Mouse (Mus musculus) kidney, postnatal 0 days (tissue): ENCODE measurements around the gene Dmrtc1b. TPM values are rescaled to one million over a fixed set of nuclear protein-coding genes. Genes with fewer than 3 reads are reported as not detected.
"Not testable (repeated sequence)": the region's sequence is repeated elsewhere in the genome, so short reads cannot be mapped to it uniquely, and the experiment has no call there.

ENCODE experiments used
- ATAC-seq: fragments of 200-750 bp; cut with Nextera tagmentation; replicated peaks from 2 replicates; pipeline ENCODE4 v1.8.0; 2017; ENCODE audit warnings: low read depth, moderate number of reproducible peaks, moderate TSS enrichment, moderate library complexity; ENCODE audit not compliant: low FRiP score
- DNase-seq: peaks from one replicate; pipeline ENCODE4 v3.0.0-alpha.2; 2016; ENCODE audit warnings: low spot score
- H3K27ac ChIP-seq: fragments of 300-500 bp; sonication (generic); 2 replicates; pipeline ENCODE4 v1.5.1; 2014; ENCODE audit warnings: mild to moderate bottlenecking
- H3K27me3 ChIP-seq: fragments of 300-500 bp; sonication (generic); 2 replicates; pipeline ENCODE4 v1.6.1; 2014; ENCODE audit warnings: low read length, mixed read lengths; ENCODE audit not compliant: insufficient read depth
- H3K36me3 ChIP-seq: fragments of 300-500 bp; sonication (generic); 2 replicates; pipeline ENCODE4 v1.6.1; 2014; ENCODE audit warnings: low read length, mixed read lengths; ENCODE audit not compliant: insufficient read depth
- H3K4me1 ChIP-seq: fragments of 300-500 bp; sonication (generic); replicated peaks from 2 replicates; pipeline ENCODE4 v1.6.1; 2014; ENCODE audit warnings: antibody characterized with exemption, low read length, mixed read lengths; ENCODE audit not compliant: insufficient read depth
- H3K4me2 ChIP-seq: fragments of 300-500 bp; sonication (generic); 2 replicates; pipeline ENCODE4 v1.6.1; 2014; ENCODE audit warnings: mild to moderate bottlenecking, low read length, moderate library complexity, mixed read lengths
- H3K4me3 ChIP-seq: fragments of 300-500 bp; sonication (generic); replicated peaks from 2 replicates; pipeline ENCODE4 v1.5.1; 2014; ENCODE audit warnings: low read depth, low read length
- H3K9ac ChIP-seq: fragments of 300-500 bp; sonication (generic); 2 replicates; pipeline ENCODE4 v1.6.1; 2014; ENCODE audit warnings: low read depth, low read length
- H3K9me3 ChIP-seq: fragments of 300-500 bp; sonication (generic); replicated peaks from 2 replicates; pipeline ENCODE4 v1.6.1; 2016; ENCODE audit warnings: low read length, inconsistent platforms, mixed read lengths
- CTCF ChIP-seq: IDR thresholded peaks from 2 replicates; pipeline ENCODE4 v1.5.1; 2016; ENCODE audit warnings: antibody characterized with exemption, low read depth, mild to moderate bottlenecking, moderate library complexity
- WGBS: fragments of 180-500 bp; shearing (Covaris S2); extraction: QIAGEN DNeasy Blood & Tissue Kit; methylation state at CpG from one replicate; pipeline ENCODE4 v1.1.7; 2014; 5-methylcytosine and 5-hydroxymethylcytosine counted together
- polyA plus RNA-seq: library from polyadenylated mRNA; unstranded; fragments of >200 nt; fragmentation: Nextera tagmentation; extraction: Ambion mirVana; gene quantifications from 2 replicates; pipeline ENCODE4 v1.2.1, GENCODE M21; 2015

The Dmrtc1b gene
- not detected in 2 replicates for polyA plus RNA-seq

DNA sequence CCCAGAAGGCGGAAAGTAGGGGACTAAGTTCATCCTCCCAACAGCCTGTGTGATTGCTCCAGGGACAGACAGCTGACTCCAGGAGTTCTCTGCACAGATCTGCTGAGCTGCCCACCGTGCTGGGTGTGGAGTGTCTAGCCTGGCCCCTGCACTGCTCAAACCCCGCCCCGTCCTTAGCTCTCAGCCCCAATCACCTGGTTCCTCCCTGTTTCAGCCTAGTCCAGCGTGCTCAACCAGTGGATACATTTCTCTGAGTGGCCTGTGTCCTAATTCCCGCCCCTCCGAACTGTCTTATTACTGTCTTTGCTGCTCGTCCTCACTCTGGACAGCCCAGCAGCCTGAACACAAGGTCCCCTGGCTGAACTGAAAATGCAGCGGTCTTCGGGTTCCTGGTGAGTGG is at the start of gene Dmrtc1b, which contains the start of gene Gm9112:
Gene Dmrtc1b (plus strand): TSS at position 331 of the 400 bp plus-strand sequence.
Gene Gm9112 (minus strand): TSS at position 101 of the 400 bp plus-strand sequence.
- DNase-seq, H3K27ac ChIP-seq: not testable (repeated sequence)

DNA sequence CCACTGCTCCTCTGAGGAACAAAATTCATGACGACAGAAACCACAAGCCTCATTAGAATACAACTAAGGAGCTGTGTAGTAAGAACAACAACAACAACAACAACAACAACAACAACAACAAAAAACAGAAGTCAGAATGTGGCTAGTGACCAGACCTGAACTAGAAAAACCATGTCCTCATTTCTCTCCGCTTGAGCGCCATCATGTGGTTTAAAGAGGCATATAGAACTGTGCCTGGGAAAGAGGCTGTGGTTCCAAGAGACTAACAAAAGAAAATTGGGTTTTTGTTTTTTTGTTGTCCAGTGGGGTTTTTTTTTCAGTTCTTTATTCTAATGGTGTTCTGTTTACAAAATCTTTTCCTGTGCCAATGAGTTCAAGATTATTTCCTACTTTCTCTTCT is 47.0 kb upstream of the Dmrtc1b start:
- Histone ChIP-seq H3K4me1 (no peaks in the 10 kb centered on the region), H3K27me3 (no peaks in the 10 kb centered on the region), H3K9ac (no peak overlapping the region), H3K9me3 (no peaks in the 10 kb centered on the region), H3K4me2 (no peak overlapping the region), H3K27ac (no peak overlapping the region), H3K36me3 (no peaks in the 10 kb centered on the region), H3K4me3 (no peak overlapping the region)
- WGBS: 22% methylated on average over 3 of the region's 3 CpGs
- ATAC-seq (no peak), DNase-seq (peak; percentile 7)
- TF ChIP-seq CTCF: peak; percentile 63

More for the DNA sequence above, at the start of gene Dmrtc1b, which contains the start of gene Gm9112:
- not testable (repeated sequence) for H3K9ac ChIP-seq, H3K27me3 ChIP-seq, H3K4me2 ChIP-seq, H3K4me3 ChIP-seq, ATAC-seq, H3K9me3 ChIP-seq, H3K36me3 ChIP-seq, H3K4me1 ChIP-seq
- WGBS: 79% methylated on average over 7 of the region's 10 CpGs

- no peak for TF ChIP-seq CTCF
- Histone ChIP-seq H3K27me3 (no peaks in the 10 kb centered on the region), H3K4me1 (no peaks in the 10 kb centered on the region), H3K4me2 (no peak overlapping the region), H3K27ac (no peak overlapping the region), H3K36me3 (no peaks in the 10 kb centered on the region), H3K9ac (no peak overlapping the region), H3K4me3 (no peak overlapping the region), H3K9me3 (no peaks in the 10 kb centered on the region)
- WGBS: 73% methylated on average over 2 of the region's 2 CpGs
- DNase-seq (no peak), ATAC-seq (no peak)
Measured at GRCm38 (mm10) chrX:102666641-102667040, 41.0 kb upstream of the Dmrtc1b start.

DNA sequence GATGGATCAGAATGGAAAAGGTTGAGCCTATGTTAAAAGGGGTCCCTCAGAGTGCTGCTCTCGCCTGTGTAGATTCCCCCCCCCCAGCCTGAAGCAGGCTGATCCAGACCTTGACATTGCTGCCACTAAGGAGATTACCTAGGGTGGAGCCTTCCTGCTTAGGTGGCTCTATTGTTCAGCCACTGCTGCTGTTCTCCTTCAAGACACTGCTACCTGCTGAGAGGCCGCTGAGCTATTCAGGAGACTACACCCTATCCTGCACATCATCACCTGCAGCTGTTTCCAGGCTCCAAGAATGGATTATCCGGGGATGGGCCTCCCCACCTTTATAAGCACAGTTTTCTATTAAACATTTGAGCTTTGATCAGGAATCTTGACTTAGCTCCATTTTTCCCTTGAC is 23.0 kb upstream of the Dmrtc1b start:
- WGBS: 47% methylated on average over 3 of the region's 3 CpGs
- not testable (repeated sequence) for H3K4me2 ChIP-seq, H3K4me3 ChIP-seq, H3K27ac ChIP-seq, H3K36me3 ChIP-seq, ATAC-seq, H3K4me1 ChIP-seq, DNase-seq, H3K9me3 ChIP-seq, H3K9ac ChIP-seq, H3K27me3 ChIP-seq

DNA sequence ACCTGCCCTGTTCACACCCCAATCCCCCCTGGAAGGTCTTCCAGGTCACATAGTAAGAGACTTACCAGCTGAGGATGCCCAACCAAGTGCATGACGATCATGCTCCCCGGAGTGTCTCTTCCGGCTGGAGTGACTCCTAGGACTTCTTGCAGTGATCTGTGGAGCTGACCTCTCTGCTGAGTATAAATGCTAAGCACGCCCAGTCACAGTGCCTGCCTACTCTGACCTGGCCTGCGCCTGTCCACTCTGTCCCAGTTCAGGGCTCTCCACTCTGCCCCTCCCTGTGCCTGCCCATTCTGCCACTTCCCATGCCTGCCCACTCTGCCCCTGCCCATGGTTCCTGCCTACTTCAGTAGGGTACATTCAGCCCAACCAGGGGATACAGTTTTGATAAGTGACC is 20.8 kb upstream of the Dmrtc1b start, which contains the start of gene Gm3880:
Gene Gm3880 (minus strand): TSS at position 101 of the 400 bp plus-strand sequence.
- H3K27ac ChIP-seq, H3K9ac ChIP-seq, H3K4me2 ChIP-seq, ATAC-seq, H3K9me3 ChIP-seq, H3K27me3 ChIP-seq, DNase-seq, H3K36me3 ChIP-seq, H3K4me3 ChIP-seq, H3K4me1 ChIP-seq: not testable (repeated sequence)
- WGBS: 85% methylated on average over 5 of the region's 5 CpGs

DNA sequence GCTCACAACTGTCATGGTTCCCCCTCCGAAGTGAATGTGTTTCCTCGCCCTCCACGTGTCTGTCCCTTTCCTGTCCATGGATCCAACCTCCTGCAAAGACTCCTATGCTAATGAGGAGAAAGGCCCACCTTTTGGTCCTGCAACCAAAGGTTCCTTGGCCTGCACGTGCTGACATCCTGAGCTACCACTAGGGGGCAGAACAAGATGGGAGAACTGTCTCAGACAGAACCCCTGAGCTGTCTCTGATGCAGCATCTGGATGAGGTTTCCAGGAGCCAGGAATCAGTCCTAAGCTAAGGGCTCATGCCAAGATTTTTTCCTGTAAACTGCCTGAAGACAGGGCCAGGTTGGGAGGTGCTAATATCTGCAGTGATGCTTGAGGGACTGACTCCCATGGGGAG is 18.4 kb upstream of the Dmrtc1b start:
- H3K4me2 ChIP-seq, H3K9ac ChIP-seq, H3K4me3 ChIP-seq, H3K27me3 ChIP-seq, H3K9me3 ChIP-seq, H3K36me3 ChIP-seq, H3K4me1 ChIP-seq, ATAC-seq, H3K27ac ChIP-seq: not testable (repeated sequence)
- peak; percentile 60 for TF ChIP-seq CTCF
- WGBS: 12% methylated on average over 4 of the region's 4 CpGs
- peak; percentile 27 for DNase-seq

DNA sequence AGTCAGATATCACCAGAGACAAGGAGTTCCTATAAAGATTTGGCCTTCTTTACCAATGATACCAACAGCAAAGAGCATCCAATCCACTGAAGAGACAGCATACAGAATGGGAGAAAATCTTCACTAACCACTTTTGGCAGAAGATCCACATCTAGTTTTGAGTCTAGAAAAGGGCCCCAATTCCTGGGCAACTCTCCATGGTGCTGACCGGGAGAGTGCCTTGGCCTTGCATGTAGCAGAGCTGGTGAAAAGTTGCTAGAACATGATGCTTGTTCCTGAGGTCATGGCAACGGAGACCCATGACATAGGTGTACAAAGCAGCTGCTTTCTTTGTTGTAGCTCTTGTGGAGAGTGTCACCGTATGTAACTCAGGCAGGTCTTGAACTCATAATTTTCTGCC is 7.0 kb upstream of the Dmrtc1b start:
- H3K27ac ChIP-seq, H3K27me3 ChIP-seq, H3K4me1 ChIP-seq, H3K36me3 ChIP-seq, H3K9ac ChIP-seq, H3K4me3 ChIP-seq, ATAC-seq, H3K9me3 ChIP-seq, H3K4me2 ChIP-seq: not testable (repeated sequence)
- WGBS: 72% methylated on average over 3 of the region's 3 CpGs
- peak; percentile 5 for DNase-seq

GRCm38 (mm10) chrX:102724226-102724625 is 16.6 kb downstream of the Dmrtc1b start:
- H3K9ac ChIP-seq, DNase-seq, ATAC-seq, H3K27ac ChIP-seq, H3K4me2 ChIP-seq, H3K4me1 ChIP-seq, H3K9me3 ChIP-seq, H3K36me3 ChIP-seq, H3K4me3 ChIP-seq, H3K27me3 ChIP-seq: not testable (repeated sequence)
- WGBS: 90% methylated on average over 6 of the region's 6 CpGs
